Mouse (Mus musculus): ENCODE measurements around the gene Hmox2. TPM values are rescaled to one million over a fixed set of nuclear protein-coding genes. Genes with fewer than 3 reads are reported as not detected.
A peak's percentile ranks its signal among the peaks of the same experiment; 100 is the strongest.

The Hmox2 gene
- polyA plus RNA-seq, 1 experiment from 2014 or later: 126 TPM

GRCm38 (mm10) chr16:4789311-4789768 is 63.2 kb downstream of the Hmox2 start:
- Histone ChIP-seq H3K4me3 (ENCODE audit: low read depth, low read length) (peak overlapping the region; percentile 82), H3K27me3 (ENCODE audit: control insufficient read depth, insufficient read depth, low read length) (no peaks in the 10 kb centered on the region), H3K36me3 (ENCODE audit: control insufficient read depth, insufficient read depth, low read length) (no peaks in the 10 kb centered on the region), H3K4me2 (ENCODE audit: low read depth, low read length) (peak overlapping the region; percentile 84), H3K9me3 (ENCODE audit: control insufficient read depth, low read length) (no peaks in the 10 kb centered on the region), H3K9ac (replicated peaks; ENCODE audit: low read depth, low read length) (peak overlapping the region; percentile 69), H3K27ac (ENCODE audit: low read depth, low read length) (peak overlapping the region; percentile 96), H3K4me1 (ENCODE audit: control insufficient read depth, insufficient read depth, low read length) (peaks cover 21% of the 10 kb centered on the region)
- 1% methylated on average over 29 of the region's 29 CpGs for WGBS
- ATAC-seq (ENCODE audit: low read depth): peak; percentile 72

GRCm38 (mm10) chr16:4789810-4790559 is 63.8 kb downstream of the Hmox2 start, which contains the start of gene Cdip1:
TSS of gene Cdip1 (minus strand) at chr16:4790292.
- Histone ChIP-seq H3K4me2 (ENCODE audit: low read depth, low read length) (peak within 1 kb of the TSS; percentile 84), H3K27ac (ENCODE audit: low read depth, low read length) (peak within 1 kb of the TSS; percentile 96), H3K4me3 (ENCODE audit: low read depth, low read length) (peak within 1 kb of the TSS; percentile 82), H3K9me3 (ENCODE audit: control insufficient read depth, low read length) (no peaks in the 10 kb centered on the region), H3K9ac (replicated peaks; ENCODE audit: low read depth, low read length) (peak within 1 kb of the TSS; percentile 69), H3K27me3 (ENCODE audit: control insufficient read depth, insufficient read depth, low read length) (no peaks in the 10 kb centered on the region), H3K4me1 (ENCODE audit: control insufficient read depth, insufficient read depth, low read length) (peaks cover 19% of the 10 kb centered on the region), H3K36me3 (ENCODE audit: control insufficient read depth, insufficient read depth, low read length) (no peaks in the 10 kb centered on the region)
- peak; percentile 98 for ATAC-seq (ENCODE audit: low read depth)
- 1% methylated on average over 51 of the region's 51 CpGs for WGBS

DNA sequence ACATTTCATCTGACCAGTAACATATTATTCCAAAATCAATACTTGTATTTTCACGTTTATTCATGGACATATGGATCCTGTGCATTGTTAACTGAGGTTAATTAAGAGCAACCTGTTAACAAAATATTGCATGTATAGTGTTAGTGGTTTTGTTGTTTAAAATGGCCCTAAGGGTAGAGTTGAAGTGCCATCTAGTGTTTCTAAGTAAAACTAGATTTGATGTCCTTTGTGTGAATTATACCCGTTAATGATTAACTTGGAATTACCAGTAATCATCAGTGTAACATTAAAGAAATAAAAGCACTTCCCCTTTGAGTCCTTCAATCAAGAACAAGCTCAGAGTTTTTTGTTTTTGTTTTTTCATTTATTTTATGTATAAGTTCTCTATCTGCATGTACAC is 65.2 kb downstream of the Hmox2 start:
- H3K9ac ChIP-seq (replicated peaks; ENCODE audit: low read depth, low read length): no peak overlapping the region
- H3K4me1 ChIP-seq (ENCODE audit: control insufficient read depth, insufficient read depth, low read length): peaks cover 16% of the 10 kb centered on the region
- WGBS: 70% methylated on average over 2 of the region's 2 CpGs
- no peaks in the 10 kb centered on the region for H3K36me3 ChIP-seq (ENCODE audit: control insufficient read depth, insufficient read depth, low read length)
- no peaks in the 10 kb centered on the region for H3K9me3 ChIP-seq (ENCODE audit: control insufficient read depth, low read length)
- no peak for ATAC-seq (ENCODE audit: low read depth)
- no peak overlapping the region for H3K4me2 ChIP-seq (ENCODE audit: low read depth, low read length)
- no peak overlapping the region for H3K27ac ChIP-seq (ENCODE audit: low read depth, low read length)
- H3K27me3 ChIP-seq (ENCODE audit: control insufficient read depth, insufficient read depth, low read length): no peaks in the 10 kb centered on the region
- H3K4me3 ChIP-seq (ENCODE audit: low read depth, low read length): no peak overlapping the region

- no peak overlapping the region for H3K4me2 ChIP-seq (ENCODE audit: low read depth, low read length)
- H3K9ac ChIP-seq (replicated peaks; ENCODE audit: low read depth, low read length): no peak overlapping the region
- H3K4me1 ChIP-seq (ENCODE audit: control insufficient read depth, insufficient read depth, low read length): no peaks in the 10 kb centered on the region
- WGBS: 88% methylated on average over 4 of the region's 4 CpGs
- no peaks in the 10 kb centered on the region for H3K27me3 ChIP-seq (ENCODE audit: control insufficient read depth, insufficient read depth, low read length)
- no peaks in the 10 kb centered on the region for H3K36me3 ChIP-seq (ENCODE audit: control insufficient read depth, insufficient read depth, low read length)
- H3K4me3 ChIP-seq (ENCODE audit: low read depth, low read length): no peak overlapping the region
- H3K9me3 ChIP-seq (ENCODE audit: control insufficient read depth, low read length): no peaks in the 10 kb centered on the region
- no peak for ATAC-seq (ENCODE audit: low read depth)
- H3K27ac ChIP-seq (ENCODE audit: low read depth, low read length): no peak overlapping the region
Measured at GRCm38 (mm10) chr16:4796631-4797030, 70.5 kb downstream of the Hmox2 start.

Other genes with a start within 250 kb of the Hmox2 start
- gene Srl, start 184.5 kb upstream of the Hmox2 start, polyA plus RNA-seq (2014; fragmentation: Nextera tagmentation; extraction: Ambion mirVana): 22.7 and 30.7 TPM in 2 replicates
- gene Tfap4, start 166.5 kb upstream of the Hmox2 start, polyA plus RNA-seq (2014; fragmentation: Nextera tagmentation; extraction: Ambion mirVana): 7.2 and 7.8 TPM in 2 replicates
- 13.2 and 20.3 TPM in 2 replicates for gene Glis2, start 131.6 kb upstream of the Hmox2 start, polyA plus RNA-seq (2014; fragmentation: Nextera tagmentation; extraction: Ambion mirVana)
- 179 and 194 TPM in 2 replicates for gene Pam16, start 101.4 kb upstream of the Hmox2 start, polyA plus RNA-seq (2014; fragmentation: Nextera tagmentation; extraction: Ambion mirVana)
- 4.4 and 6.3 TPM in 2 replicates for gene Vasn, start 86.4 kb upstream of the Hmox2 start, polyA plus RNA-seq (2014; fragmentation: Nextera tagmentation; extraction: Ambion mirVana)
- gene Dnaja3, start 86.4 kb upstream of the Hmox2 start, polyA plus RNA-seq (2014; fragmentation: Nextera tagmentation; extraction: Ambion mirVana): 55.0 and 61.9 TPM in 2 replicates
- gene Coro7, start 46.6 kb upstream of the Hmox2 start, polyA plus RNA-seq (2014; fragmentation: Nextera tagmentation; extraction: Ambion mirVana): 28.0 and 28.6 TPM in 2 replicates
- 57.2 and 63.7 TPM in 2 replicates for gene Nmral1, start 7.0 kb upstream of the Hmox2 start, polyA plus RNA-seq (2014; fragmentation: Nextera tagmentation; extraction: Ambion mirVana)
- 125 TPM in 2 replicates for gene Cdip1, start 63.9 kb downstream of the Hmox2 start, polyA plus RNA-seq (2014; fragmentation: Nextera tagmentation; extraction: Ambion mirVana)
- 0.85 and 0.86 TPM in 2 replicates for gene 4930562C15Rik, start 109.1 kb downstream of the Hmox2 start, polyA plus RNA-seq (2014; fragmentation: Nextera tagmentation; extraction: Ambion mirVana)
- 63.6 and 65.0 TPM in 2 replicates for gene Ubald1, start 154.0 kb downstream of the Hmox2 start, polyA plus RNA-seq (2014; fragmentation: Nextera tagmentation; extraction: Ambion mirVana)
- gene Mgrn1, start 159.9 kb downstream of the Hmox2 start, polyA plus RNA-seq (2014; fragmentation: Nextera tagmentation; extraction: Ambion mirVana): 125 and 128 TPM in 2 replicates
- 135 and 140 TPM in 2 replicates for gene Nudt16l1, start 212.4 kb downstream of the Hmox2 start, polyA plus RNA-seq (2014; fragmentation: Nextera tagmentation; extraction: Ambion mirVana)
- gene Anks3, start 237.8 kb downstream of the Hmox2 start, polyA plus RNA-seq (2014; fragmentation: Nextera tagmentation; extraction: Ambion mirVana): 62.2 and 62.5 TPM in 2 replicates

Measured in neural tube, embryonic 14.5 days (tissue).